Mouse (Mus musculus): ENCODE data around the gene Lcat. TPM values are rescaled to one million over a fixed set of nuclear protein-coding genes. Genes with fewer than 3 reads are reported as not detected.
A peak's percentile ranks its signal among the peaks of the same experiment; 100 is the strongest.
"Not testable (repeated sequence)": the region's sequence is repeated elsewhere in the genome, so short reads cannot be mapped to it uniquely, and the experiment has no call there.

Gene Lcat
- 32.1 and 32.7 TPM in 2 replicates for polyA plus RNA-seq (2014; fragmentation: Nextera tagmentation; extraction: Ambion mirVana)

DNA sequence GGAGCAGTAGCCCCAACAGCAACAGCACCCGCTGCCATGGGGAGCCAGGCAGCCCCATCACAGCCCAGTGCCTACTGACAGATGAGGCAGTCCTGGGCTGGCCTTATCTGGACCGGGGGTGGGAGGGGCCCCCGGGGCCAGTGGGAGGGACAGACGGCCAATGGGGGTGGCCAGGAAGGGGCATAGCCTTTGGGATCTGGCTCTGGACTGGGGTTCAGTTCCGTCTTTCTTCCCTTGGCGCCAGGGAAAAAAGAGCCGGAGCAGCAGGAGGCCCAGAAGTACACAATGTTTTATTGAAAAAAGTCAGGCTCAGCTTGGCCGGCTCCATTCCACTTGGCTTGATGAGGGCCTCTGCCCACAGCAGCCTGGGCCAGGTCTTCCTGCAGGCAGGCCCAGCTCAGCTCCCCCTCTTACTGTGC lies at the start of gene Lcat:
Gene Lcat, minus strand, starts transcription at position 62 of the 419 bp plus-strand sequence.
- H3K27ac ChIP-seq (ENCODE audit: low read depth, low read length): peak within 1 kb of the TSS; percentile 64
- peak within 1 kb of the TSS; percentile 54 for H3K4me2 ChIP-seq

DNA sequence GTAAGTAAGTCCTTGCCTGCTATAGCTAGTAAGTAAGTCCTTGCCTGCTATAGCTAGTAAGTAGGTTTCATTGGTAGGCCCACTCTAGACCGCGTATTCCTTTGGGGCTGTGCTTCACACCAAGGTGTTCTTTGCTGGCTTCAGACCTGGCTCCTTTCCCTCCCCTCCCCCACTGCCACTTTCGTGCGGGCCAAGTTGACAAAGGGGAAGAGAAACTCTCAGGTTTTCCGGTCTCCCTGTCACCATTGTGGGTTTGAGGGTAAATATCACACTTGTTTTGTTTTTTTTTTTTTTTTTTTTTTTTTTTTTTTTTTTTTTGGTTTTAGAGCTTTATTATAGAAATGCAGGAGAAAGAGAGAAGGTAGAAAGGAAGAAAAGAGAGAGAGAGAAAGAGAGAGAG lies 49.3 kb upstream of the Lcat start:
- no peak for DNase-seq (ENCODE audit: low spot score)
- Histone ChIP-seq H3K4me1 (replicated peaks; ENCODE audit: control insufficient read depth, insufficient read depth, low read length) (peaks cover 4% of the 10 kb centered on the region; the same call in 1 of the 2 replicates), H3K9me3 (ENCODE audit: control insufficient read depth, low read length) (no peaks in the 10 kb centered on the region), H3K9ac (ENCODE audit: low read depth, low read length) (no peak overlapping the region), H3K36me3 (ENCODE audit: control insufficient read depth, insufficient read depth, low read length) (no peaks in the 10 kb centered on the region), H3K4me2 (no peak overlapping the region), H3K27ac (ENCODE audit: low read depth, low read length) (no peak overlapping the region), H3K4me3 (ENCODE audit: low read depth, low read length) (no peak overlapping the region), H3K27me3 (replicated peaks; ENCODE audit: control insufficient read depth, insufficient read depth, low read length) (peaks cover 3% of the 10 kb centered on the region; the same call in 1 of the 2 replicates)
- no peak for ATAC-seq (replicated peaks; ENCODE audit: low FRiP score)
- 48% methylated on average over 5 of the region's 5 CpGs for WGBS

More for the DNA sequence above, at the start of gene Lcat:
- H3K4me1 ChIP-seq (replicated peaks; ENCODE audit: control insufficient read depth, insufficient read depth, low read length): peaks cover 15% of the 10 kb centered on the region
- H3K4me3 ChIP-seq (ENCODE audit: low read depth, low read length): peak within 1 kb of the TSS; percentile 41
- 0 out of 2 replicates have a peak within 1 kb of the TSS, but pooled peaks have one; percentile 12 for H3K9ac ChIP-seq (ENCODE audit: low read depth, low read length)
- ATAC-seq (replicated peaks; ENCODE audit: low FRiP score) (peak; percentile 63), DNase-seq (ENCODE audit: low spot score) (peak; percentile 56)
- WGBS: 69% methylated on average over 8 of the region's 8 CpGs
- no peaks in the 10 kb centered on the region for H3K27me3 ChIP-seq (replicated peaks; ENCODE audit: control insufficient read depth, insufficient read depth, low read length)
- peaks cover 52% of the 10 kb centered on the region for H3K36me3 ChIP-seq (ENCODE audit: control insufficient read depth, insufficient read depth, low read length)
- no peaks in the 10 kb centered on the region; the same call in 1 of the 2 replicates for H3K9me3 ChIP-seq (ENCODE audit: control insufficient read depth, low read length)

DNA sequence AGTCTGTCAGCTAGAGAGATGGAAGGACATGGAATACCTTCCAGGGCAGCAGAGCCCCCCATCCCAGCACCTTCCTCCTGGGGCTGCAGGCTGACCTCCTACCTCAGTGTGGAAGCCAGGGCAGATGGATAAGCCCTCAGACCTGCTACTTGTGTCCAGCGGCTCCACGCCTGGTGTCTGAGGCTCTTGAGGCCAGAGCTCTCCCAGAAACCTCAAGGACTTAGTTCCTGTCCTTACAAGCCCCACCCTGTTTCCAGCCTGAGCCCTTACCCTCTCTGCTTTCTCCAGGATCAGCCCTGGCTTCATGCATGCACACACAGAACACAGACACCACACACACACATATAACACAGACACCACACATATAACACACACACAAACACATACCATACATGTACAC lies 48.4 kb upstream of the Lcat start:
- no peak overlapping the region; the same call in 1 of the 2 replicates for H3K9ac ChIP-seq (ENCODE audit: low read depth, low read length)
- H3K4me3 ChIP-seq (ENCODE audit: low read depth, low read length): no peak overlapping the region
- H3K36me3 ChIP-seq (ENCODE audit: control insufficient read depth, insufficient read depth, low read length): no peaks in the 10 kb centered on the region
- peaks cover 4% of the 10 kb centered on the region; the same call in 1 of the 2 replicates for H3K4me1 ChIP-seq (replicated peaks; ENCODE audit: control insufficient read depth, insufficient read depth, low read length)
- H3K27ac ChIP-seq (ENCODE audit: low read depth, low read length): no peak overlapping the region
- ATAC-seq (replicated peaks; ENCODE audit: low FRiP score): no peak
- no peak for DNase-seq (ENCODE audit: low spot score)
- H3K27me3 ChIP-seq (replicated peaks; ENCODE audit: control insufficient read depth, insufficient read depth, low read length): peaks cover 3% of the 10 kb centered on the region; the same call in 1 of the 2 replicates
- H3K9me3 ChIP-seq (ENCODE audit: control insufficient read depth, low read length): no peaks in the 10 kb centered on the region
- H3K4me2 ChIP-seq: no peak overlapping the region
- 75% methylated on average over 2 of the region's 2 CpGs for WGBS

DNA sequence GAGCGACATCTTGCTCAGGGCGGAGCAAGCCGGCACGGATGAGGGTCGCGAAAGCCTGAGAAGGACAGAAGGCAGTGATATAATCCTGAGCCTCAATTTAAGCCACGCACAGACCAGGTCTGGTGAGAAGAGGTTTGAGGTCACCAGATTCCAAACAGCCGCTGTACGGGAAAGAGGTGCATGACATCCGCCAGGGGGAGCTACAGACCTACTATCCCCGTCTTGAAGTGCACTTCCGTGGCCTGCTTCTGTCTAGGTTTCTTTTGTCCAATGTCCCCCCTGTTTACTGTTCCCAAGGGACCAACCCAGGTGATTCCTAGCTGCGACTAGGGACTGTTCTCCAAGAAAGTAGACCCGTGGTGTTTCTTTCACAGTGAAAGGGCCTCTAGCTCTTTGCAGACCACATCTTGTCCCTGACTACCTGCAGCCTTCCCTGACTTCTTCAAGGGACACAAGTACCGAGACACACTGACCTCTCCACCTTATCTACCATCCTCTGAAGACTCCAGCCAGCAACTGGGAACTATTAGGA lies 47.7 kb upstream of the Lcat start, which contains the start of gene Dus2:
Gene Dus2, plus strand, starts transcription at position 482 of the 532 bp plus-strand sequence.
- Histone ChIP-seq H3K9ac (ENCODE audit: low read depth, low read length) (peak within 1 kb of the TSS; percentile 52; the same call in 1 of the 2 replicates), H3K4me3 (ENCODE audit: low read depth, low read length) (peak within 1 kb of the TSS; percentile 3; the same call in 1 of the 2 replicates), H3K27ac (ENCODE audit: low read depth, low read length) (no peak within 1 kb of the TSS), H3K4me1 (replicated peaks; ENCODE audit: control insufficient read depth, insufficient read depth, low read length) (peaks cover 4% of the 10 kb centered on the region; the same call in 1 of the 2 replicates), H3K27me3 (replicated peaks; ENCODE audit: control insufficient read depth, insufficient read depth, low read length) (peaks cover 3% of the 10 kb centered on the region; the same call in 1 of the 2 replicates), H3K4me2 (peak within 1 kb of the TSS; percentile 37), H3K36me3 (ENCODE audit: control insufficient read depth, insufficient read depth, low read length) (no peaks in the 10 kb centered on the region), H3K9me3 (ENCODE audit: control insufficient read depth, low read length) (no peaks in the 10 kb centered on the region)
- peak; percentile 57; the same call in 1 of the 2 replicates for ATAC-seq (replicated peaks; ENCODE audit: low FRiP score)
- WGBS: 10% methylated on average over 15 of the region's 15 CpGs
- DNase-seq (ENCODE audit: low spot score): peak; percentile 76

GRCm38 (mm10) chr8:105988546-105988945 lies 45.4 kb upstream of the Lcat start:
- no peak overlapping the region for H3K4me3 ChIP-seq (ENCODE audit: low read depth, low read length)
- H3K27me3 ChIP-seq (replicated peaks; ENCODE audit: control insufficient read depth, insufficient read depth, low read length): peaks cover 3% of the 10 kb centered on the region; the same call in 1 of the 2 replicates
- H3K36me3 ChIP-seq (ENCODE audit: control insufficient read depth, insufficient read depth, low read length): no peaks in the 10 kb centered on the region
- no peak overlapping the region for H3K9ac ChIP-seq (ENCODE audit: low read depth, low read length)
- H3K9me3 ChIP-seq (ENCODE audit: control insufficient read depth, low read length): no peaks in the 10 kb centered on the region
- DNase-seq (ENCODE audit: low spot score) (no peak), ATAC-seq (replicated peaks; ENCODE audit: low FRiP score) (no peak)
- no peak overlapping the region for H3K4me2 ChIP-seq
- no peak overlapping the region for H3K27ac ChIP-seq (ENCODE audit: low read depth, low read length)
- WGBS: 84% methylated on average over 11 of the region's 11 CpGs
- peaks cover 4% of the 10 kb centered on the region; the same call in 1 of the 2 replicates for H3K4me1 ChIP-seq (replicated peaks; ENCODE audit: control insufficient read depth, insufficient read depth, low read length)

- H3K9me3 ChIP-seq (ENCODE audit: control insufficient read depth, low read length); ATAC-seq (replicated peaks; ENCODE audit: low FRiP score); H3K4me2 ChIP-seq; H3K27me3 ChIP-seq (replicated peaks; ENCODE audit: control insufficient read depth, insufficient read depth, low read length); H3K4me3 ChIP-seq (ENCODE audit: low read depth, low read length); H3K27ac ChIP-seq (ENCODE audit: low read depth, low read length); DNase-seq (ENCODE audit: low spot score); H3K9ac ChIP-seq (ENCODE audit: low read depth, low read length); H3K36me3 ChIP-seq (ENCODE audit: control insufficient read depth, insufficient read depth, low read length); H3K4me1 ChIP-seq (replicated peaks; ENCODE audit: control insufficient read depth, insufficient read depth, low read length): not testable (repeated sequence)
- 61% methylated on average over 11 of the region's 11 CpGs for WGBS
Measured at GRCm38 (mm10) chr8:105983406-105983805, 40.2 kb upstream of the Lcat start.

DNA sequence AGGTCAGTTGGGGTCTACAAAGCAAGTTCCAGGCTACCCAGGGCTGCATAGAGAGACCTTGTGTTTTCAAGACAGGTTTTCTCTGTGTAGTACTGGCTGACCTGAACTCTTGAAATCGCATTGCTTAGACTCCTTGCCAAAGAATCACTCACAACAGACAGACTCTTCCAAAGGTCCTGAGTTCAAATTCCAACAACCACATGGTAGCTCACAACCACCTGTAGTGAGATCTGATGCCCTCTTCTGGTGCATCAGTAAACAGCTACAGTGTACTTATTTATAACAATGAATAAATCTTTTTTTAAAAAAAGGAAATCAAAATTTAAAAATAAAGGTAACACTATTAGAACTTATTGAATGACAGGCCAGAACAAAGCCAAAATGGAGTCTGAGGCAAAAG lies 38.0 kb upstream of the Lcat start:
- H3K9me3 ChIP-seq (ENCODE audit: control insufficient read depth, low read length): no peaks in the 10 kb centered on the region
- no peak overlapping the region for H3K9ac ChIP-seq (ENCODE audit: low read depth, low read length)
- H3K4me1 ChIP-seq (replicated peaks; ENCODE audit: control insufficient read depth, insufficient read depth, low read length): no peaks in the 10 kb centered on the region; the same call in 1 of the 2 replicates
- 88% methylated on average over 1 of the region's 1 CpGs for WGBS
- ATAC-seq (replicated peaks; ENCODE audit: low FRiP score) (no peak), DNase-seq (ENCODE audit: low spot score) (no peak)
- H3K4me3 ChIP-seq (ENCODE audit: low read depth, low read length): no peak overlapping the region
- H3K27me3 ChIP-seq (replicated peaks; ENCODE audit: control insufficient read depth, insufficient read depth, low read length): no peaks in the 10 kb centered on the region
- no peak overlapping the region for H3K27ac ChIP-seq (ENCODE audit: low read depth, low read length)
- H3K36me3 ChIP-seq (ENCODE audit: control insufficient read depth, insufficient read depth, low read length): no peaks in the 10 kb centered on the region
- H3K4me2 ChIP-seq: no peak overlapping the region

- H3K4me1 ChIP-seq (replicated peaks; ENCODE audit: control insufficient read depth, insufficient read depth, low read length): no peaks in the 10 kb centered on the region; the same call in 1 of the 2 replicates
- H3K9ac ChIP-seq (ENCODE audit: low read depth, low read length): no peak within 1 kb of the TSS
- no peaks in the 10 kb centered on the region for H3K9me3 ChIP-seq (ENCODE audit: control insufficient read depth, low read length)
- H3K36me3 ChIP-seq (ENCODE audit: control insufficient read depth, insufficient read depth, low read length): no peaks in the 10 kb centered on the region
- DNase-seq (ENCODE audit: low spot score): no peak
- no peak for ATAC-seq (replicated peaks; ENCODE audit: low FRiP score)
- no peak within 1 kb of the TSS for H3K4me3 ChIP-seq (ENCODE audit: low read depth, low read length)
- H3K27me3 ChIP-seq (replicated peaks; ENCODE audit: control insufficient read depth, insufficient read depth, low read length): no peaks in the 10 kb centered on the region
- no peak within 1 kb of the TSS for H3K27ac ChIP-seq (ENCODE audit: low read depth, low read length)
- WGBS: 93% methylated on average over 15 of the region's 15 CpGs
- H3K4me2 ChIP-seq: no peak within 1 kb of the TSS
Measured at GRCm38 (mm10) chr8:105979325-105979724, 36.1 kb upstream of the Lcat start, which contains the start of gene Dpep3. TSS of gene Dpep3 (minus strand) at chr8:105979429.

DNA sequence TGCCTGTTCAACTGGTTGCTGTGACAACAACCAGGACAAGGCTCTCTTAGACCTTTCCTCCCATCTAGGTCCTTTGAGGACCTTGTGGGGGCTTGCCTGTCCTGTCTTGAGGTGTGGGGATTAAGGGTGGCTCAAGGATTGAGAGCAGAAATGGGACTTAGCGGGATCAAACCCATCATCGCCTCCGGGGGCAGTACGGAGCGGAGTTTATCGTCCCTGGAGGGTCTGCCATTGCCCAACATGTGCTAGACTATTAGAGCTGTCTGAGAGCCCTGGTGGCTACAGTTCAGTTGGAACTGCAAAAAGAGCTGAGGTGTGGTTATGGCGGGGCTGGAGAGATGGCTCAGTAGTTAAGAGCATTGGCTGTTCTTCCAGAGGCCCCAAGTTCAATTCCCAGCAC lies 32.2 kb upstream of the Lcat start:
- Histone ChIP-seq H3K9me3 (ENCODE audit: control insufficient read depth, low read length) (no peaks in the 10 kb centered on the region), H3K4me3 (ENCODE audit: low read depth, low read length) (no peak overlapping the region), H3K36me3 (ENCODE audit: control insufficient read depth, insufficient read depth, low read length) (no peaks in the 10 kb centered on the region), H3K27ac (ENCODE audit: low read depth, low read length) (no peak overlapping the region), H3K4me1 (replicated peaks; ENCODE audit: control insufficient read depth, insufficient read depth, low read length) (no peaks in the 10 kb centered on the region; the same call in 1 of the 2 replicates), H3K4me2 (no peak overlapping the region), H3K27me3 (replicated peaks; ENCODE audit: control insufficient read depth, insufficient read depth, low read length) (no peaks in the 10 kb centered on the region), H3K9ac (ENCODE audit: low read depth, low read length) (no peak overlapping the region)
- 73% methylated on average over 7 of the region's 7 CpGs for WGBS
- ATAC-seq (replicated peaks; ENCODE audit: low FRiP score) (no peak), DNase-seq (ENCODE audit: low spot score) (no peak)

Data from liver, embryonic 11.5 days (tissue).